Mouse (Mus musculus) liver, embryonic 16.5 days (tissue): ENCODE data around the gene Zfp536. TPM values are rescaled to one million over a fixed set of nuclear protein-coding genes. Genes with fewer than 3 reads are reported as not detected.

ENCODE experiments used
- ATAC-seq: fragments of 200-750 bp; cut with Nextera tagmentation; 2 replicates; pipeline ENCODE4 v1.8.0; 2017; ENCODE audit warnings: low read depth, mild to moderate bottlenecking, moderate number of reproducible peaks, moderate library complexity
- H3K27ac ChIP-seq: fragments of 300-500 bp; sonication (generic); 2 replicates; pipeline ENCODE4 v1.5.1; 2014; ENCODE audit warnings: mild to moderate bottlenecking, low read length
- H3K27me3 ChIP-seq: fragments of 300-500 bp; sonication (generic); 2 replicates; pipeline ENCODE4 v1.6.1; 2014; ENCODE audit warnings: low read depth, low read length, mixed read lengths; ENCODE audit not compliant: control insufficient read depth, insufficient read depth
- H3K36me3 ChIP-seq: fragments of 300-500 bp; sonication (generic); 2 replicates; pipeline ENCODE4 v1.6.1; 2014; ENCODE audit warnings: mild to moderate bottlenecking; ENCODE audit not compliant: control insufficient read depth, insufficient read depth
- H3K4me1 ChIP-seq: fragments of 300-500 bp; sonication (generic); 2 replicates; pipeline ENCODE4 v1.6.1; 2014; ENCODE audit warnings: low read depth, low read length, mixed read lengths; ENCODE audit not compliant: control insufficient read depth
- H3K4me2 ChIP-seq: fragments of 300-500 bp; sonication (generic); 2 replicates; pipeline ENCODE4 v1.6.1; 2014; ENCODE audit warnings: low read depth, low read length, mixed read lengths
- H3K4me3 ChIP-seq: fragments of 300-500 bp; sonication (generic); 2 replicates; pipeline ENCODE4 v1.5.1; 2014; ENCODE audit warnings: low read depth, mild to moderate bottlenecking, low read length
- H3K9ac ChIP-seq: fragments of 300-500 bp; sonication (generic); 2 replicates; pipeline ENCODE4 v1.6.1; 2014; ENCODE audit warnings: low read depth, low read length
- H3K9me3 ChIP-seq: fragments of 300-500 bp; sonication (generic); replicated peaks from 2 replicates; pipeline ENCODE4 v1.6.1; 2016; ENCODE audit warnings: low read length; ENCODE audit not compliant: control insufficient read depth
- WGBS: fragments of 180-500 bp; shearing (Covaris S2); extraction: QIAGEN DNeasy Blood & Tissue Kit; methylation state at CpG from one replicate; pipeline ENCODE4 v1.1.7; 2014; ENCODE audit not compliant: insufficient replicate concordance; 5-methylcytosine and 5-hydroxymethylcytosine counted together
- polyA plus RNA-seq: library from polyadenylated mRNA; unstranded; fragments of >200 nt; fragmentation: Nextera tagmentation; extraction: Ambion mirVana; gene quantifications from 2 replicates; pipeline ENCODE4 v1.2.1, GENCODE M21; 2015

The Zfp536 gene
- polyA plus RNA-seq, 1 experiment from 2014 or later = 0.14 TPM

DNA sequence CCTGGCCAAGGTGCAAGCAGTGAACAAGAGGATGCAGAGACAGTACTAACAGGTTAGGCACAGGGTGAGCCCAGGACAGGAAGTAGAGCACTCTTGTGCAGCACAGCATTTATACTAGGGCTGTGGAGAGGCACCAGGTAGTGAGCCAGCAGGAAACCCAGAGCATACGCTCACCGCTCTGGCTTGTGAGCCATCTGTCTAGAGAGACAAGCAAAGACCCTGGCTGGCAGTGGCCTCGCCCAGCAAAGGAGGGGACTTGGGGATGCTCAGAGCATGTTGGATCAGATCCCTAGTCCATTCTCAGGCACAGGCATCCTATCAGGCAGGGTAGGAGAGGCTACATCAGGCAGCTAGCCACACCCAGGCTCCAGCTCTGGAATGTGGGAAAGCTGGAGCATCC, 88.2 kb downstream of the Zfp536 start:
- Histone ChIP-seq H3K9ac (no peak overlapping the region), H3K27ac (no peak overlapping the region), H3K4me2 (no peak overlapping the region), H3K4me1 (no peaks in the 10 kb centered on the region), H3K4me3 (no peak overlapping the region), H3K36me3 (no peaks in the 10 kb centered on the region), H3K27me3 (no peaks in the 10 kb centered on the region), H3K9me3 (no peaks in the 10 kb centered on the region)
- WGBS = 70% methylated on average over 3 of the region's 3 CpGs
- no peak for ATAC-seq

DNA sequence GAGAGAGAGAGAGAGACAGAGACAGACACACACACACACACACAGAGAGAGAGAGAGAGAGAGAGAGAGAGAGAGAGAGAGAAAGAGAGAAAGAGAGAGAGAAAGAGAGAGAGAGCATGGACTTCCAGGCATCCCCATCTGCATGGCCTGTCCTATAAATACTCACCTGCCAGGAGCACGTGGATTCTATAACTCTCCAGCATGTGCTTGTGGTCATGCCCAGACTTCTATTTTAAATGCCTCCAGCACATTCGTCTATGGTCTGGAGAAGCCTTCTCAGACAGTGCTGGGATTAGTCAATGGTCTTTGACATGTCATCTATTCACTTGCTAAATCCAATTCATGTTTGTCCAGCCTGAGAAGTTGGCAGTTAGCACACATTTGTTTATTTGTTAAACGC, 92.1 kb downstream of the Zfp536 start:
- no peak for ATAC-seq
- 56% methylated on average over 3 of the region's 3 CpGs for WGBS

DNA sequence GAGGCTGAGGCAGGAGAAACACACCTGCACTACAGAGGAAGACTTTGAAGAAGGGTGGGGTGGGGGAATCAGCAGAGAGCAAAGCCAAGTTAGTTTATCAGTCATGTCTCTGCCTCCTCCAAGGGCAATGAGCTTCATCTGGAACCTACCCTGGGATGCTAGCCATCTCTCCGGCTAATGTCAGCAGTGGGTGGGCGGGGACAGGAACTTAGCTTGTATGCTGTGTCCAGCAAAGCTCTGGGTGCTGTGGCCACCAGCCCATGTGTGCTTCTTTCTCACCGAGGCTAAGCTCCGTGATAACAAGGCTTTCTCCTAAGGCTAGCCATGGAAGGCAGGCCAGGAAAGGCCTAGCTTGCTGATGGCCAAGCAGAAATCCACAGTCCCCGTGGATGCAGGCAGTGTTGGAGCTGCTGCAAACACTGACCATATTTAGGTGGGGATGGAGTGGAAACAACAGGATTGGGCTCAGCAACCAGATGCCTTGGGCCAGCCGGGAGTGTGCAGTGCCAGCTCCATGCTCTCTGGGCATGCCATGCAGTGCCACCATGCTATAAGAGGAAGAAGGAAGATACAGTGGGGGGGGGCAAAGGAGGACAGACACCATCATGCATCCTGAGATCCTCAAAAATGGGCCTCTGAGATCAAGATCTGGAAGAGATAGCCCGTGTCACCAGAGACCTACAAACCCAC, 109.6 kb downstream of the Zfp536 start:
- Histone ChIP-seq H3K27ac (no peak overlapping the region), H3K4me3 (no peak overlapping the region), H3K4me1 (no peaks in the 10 kb centered on the region), H3K9ac (no peak overlapping the region), H3K4me2 (no peak overlapping the region), H3K27me3 (no peaks in the 10 kb centered on the region), H3K9me3 (no peaks in the 10 kb centered on the region), H3K36me3 (no peaks in the 10 kb centered on the region)
- 58% methylated on average over 7 of the region's 7 CpGs for WGBS
- no peak for ATAC-seq

More for the DNA sequence above, 92.1 kb downstream of the Zfp536 start:
- H3K27me3 ChIP-seq = no peaks in the 10 kb centered on the region
- H3K27ac ChIP-seq = no peak overlapping the region
- no peaks in the 10 kb centered on the region for H3K36me3 ChIP-seq
- no peak overlapping the region for H3K4me2 ChIP-seq
- H3K9me3 ChIP-seq = no peaks in the 10 kb centered on the region
- no peak overlapping the region for H3K9ac ChIP-seq
- H3K4me1 ChIP-seq = no peaks in the 10 kb centered on the region
- H3K4me3 ChIP-seq = no peak overlapping the region

DNA sequence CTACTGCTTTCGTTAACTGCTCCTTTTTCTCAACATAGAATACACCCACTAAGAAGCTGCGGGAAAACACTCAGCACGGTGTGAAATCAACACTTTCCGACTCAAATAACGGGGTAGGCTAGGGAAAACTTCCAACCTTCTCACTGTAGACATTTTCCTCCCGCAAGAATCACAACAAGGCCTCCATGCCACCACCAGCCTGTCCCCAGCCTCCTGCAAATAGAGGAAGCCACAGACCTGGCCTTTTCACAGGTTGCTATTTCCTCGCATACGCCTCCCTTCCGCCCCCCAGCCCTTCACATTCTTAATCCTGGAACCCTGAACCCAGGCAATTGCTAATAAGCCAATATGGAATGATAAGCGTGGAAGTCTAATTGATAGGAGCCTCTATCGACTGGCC, 124.8 kb downstream of the Zfp536 start:
- Histone ChIP-seq H3K27me3 (no peaks in the 10 kb centered on the region), H3K4me1 (no peaks in the 10 kb centered on the region), H3K9me3 (no peaks in the 10 kb centered on the region), H3K4me3 (no peak overlapping the region), H3K4me2 (no peak overlapping the region), H3K36me3 (no peaks in the 10 kb centered on the region), H3K9ac (no peak overlapping the region), H3K27ac (no peak overlapping the region)
- 67% methylated on average over 11 of the region's 11 CpGs for WGBS
- ATAC-seq = no peak

DNA sequence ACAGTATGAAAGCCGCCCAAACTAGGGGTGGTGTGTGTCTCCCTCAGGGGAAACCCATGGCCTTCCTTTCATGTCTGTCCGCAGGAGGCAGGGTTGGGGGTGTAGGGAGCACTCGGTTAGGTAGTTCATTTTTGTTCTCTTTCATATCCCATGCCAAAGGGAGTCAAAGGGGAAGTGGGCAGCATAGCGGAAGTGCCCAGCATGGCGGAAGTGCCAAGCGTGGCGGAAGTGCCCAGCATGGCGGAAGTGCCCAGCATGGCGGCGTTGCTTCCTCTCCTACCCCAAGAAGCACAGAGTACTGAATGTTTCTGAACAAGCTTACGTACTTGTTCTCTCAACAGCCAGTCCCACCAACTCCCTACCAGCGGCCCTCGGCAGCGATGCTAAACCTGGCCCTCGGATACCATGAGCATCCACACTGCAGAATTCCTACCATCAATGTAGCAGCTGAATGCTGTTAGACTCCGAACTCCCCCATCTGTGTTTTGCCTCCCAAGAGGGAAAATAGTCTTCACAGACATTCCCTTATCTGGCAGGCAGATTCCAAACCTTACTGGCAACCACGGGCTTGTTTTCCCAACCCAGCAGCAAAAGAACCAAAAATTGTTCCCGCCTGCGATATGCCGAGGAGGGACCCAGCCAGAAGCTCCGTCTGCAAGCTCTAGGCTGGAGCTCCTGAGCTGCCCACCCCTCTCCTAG, 125.4 kb downstream of the Zfp536 start:
- Histone ChIP-seq H3K4me2 (no peak overlapping the region), H3K9me3 (no peaks in the 10 kb centered on the region), H3K9ac (no peak overlapping the region), H3K4me1 (no peaks in the 10 kb centered on the region), H3K4me3 (no peak overlapping the region), H3K27me3 (no peaks in the 10 kb centered on the region), H3K36me3 (no peaks in the 10 kb centered on the region), H3K27ac (no peak overlapping the region)
- WGBS = 77% methylated on average over 20 of the region's 21 CpGs
- ATAC-seq = no peak

DNA sequence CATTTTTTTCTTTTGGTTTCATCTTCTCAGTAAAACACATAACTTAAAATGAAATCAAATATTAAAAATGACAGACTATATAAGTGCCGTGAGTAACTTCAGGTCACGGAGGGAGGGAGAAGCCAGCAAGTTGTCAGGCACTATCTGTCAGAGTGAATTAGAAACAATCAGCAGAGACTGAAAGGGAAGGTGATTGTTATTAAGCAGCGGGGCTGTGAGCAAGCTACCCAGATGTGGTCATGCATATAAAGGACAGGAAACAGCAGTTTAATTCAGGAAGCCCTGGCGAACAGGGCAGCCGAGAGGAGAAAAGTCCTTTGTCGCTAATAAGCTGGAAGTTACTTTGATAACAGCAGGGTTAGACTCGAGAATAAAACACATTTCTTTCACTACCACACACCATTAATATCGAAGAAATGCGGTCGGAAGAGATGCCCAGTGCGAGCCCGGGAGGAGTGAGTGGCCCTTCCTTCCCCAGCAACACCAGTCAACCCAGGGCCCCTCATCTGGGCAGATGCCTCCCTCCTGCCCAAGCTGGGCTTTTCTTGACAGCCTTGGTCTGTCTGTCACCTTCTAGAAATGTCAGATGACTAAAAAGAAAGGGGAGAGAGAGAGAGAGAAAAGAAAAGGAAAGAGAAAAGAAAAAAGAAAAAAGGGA, 133.6 kb downstream of the Zfp536 start:
- WGBS = 23% methylated on average over 12 of the region's 12 CpGs
- Histone ChIP-seq H3K27me3 (no peaks in the 10 kb centered on the region), H3K9me3 (no peaks in the 10 kb centered on the region), H3K27ac (no peak overlapping the region), H3K4me3 (no peak overlapping the region), H3K4me1 (no peaks in the 10 kb centered on the region), H3K4me2 (no peak overlapping the region), H3K36me3 (no peaks in the 10 kb centered on the region), H3K9ac (no peak overlapping the region)
- ATAC-seq = no peak

DNA sequence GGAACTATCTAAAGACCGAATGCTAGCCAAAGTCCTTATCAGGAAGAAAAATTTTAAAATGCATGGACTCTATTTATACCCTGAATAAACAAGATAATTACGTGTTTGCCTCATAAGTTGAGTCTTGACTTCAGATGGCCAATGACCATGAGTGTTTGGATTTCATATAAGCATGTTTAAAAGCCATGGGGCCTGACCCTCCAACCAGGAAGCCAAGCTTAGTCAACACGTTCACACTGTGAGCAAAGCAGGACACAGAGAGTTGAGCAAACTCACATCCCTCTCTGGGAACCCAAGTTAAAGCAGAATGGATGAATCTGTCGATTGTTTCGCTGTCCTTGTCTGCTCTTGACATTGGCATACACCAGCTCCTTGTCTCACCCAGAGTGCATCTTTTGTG, 138.6 kb downstream of the Zfp536 start:
- no peaks in the 10 kb centered on the region for H3K36me3 ChIP-seq
- H3K4me2 ChIP-seq = no peak overlapping the region
- H3K27ac ChIP-seq = no peak overlapping the region
- no peak for ATAC-seq
- H3K4me1 ChIP-seq = no peaks in the 10 kb centered on the region
- 51% methylated on average over 5 of the region's 5 CpGs for WGBS
- H3K9ac ChIP-seq = no peak overlapping the region
- H3K27me3 ChIP-seq = no peaks in the 10 kb centered on the region
- H3K4me3 ChIP-seq = no peak overlapping the region
- no peaks in the 10 kb centered on the region for H3K9me3 ChIP-seq

DNA sequence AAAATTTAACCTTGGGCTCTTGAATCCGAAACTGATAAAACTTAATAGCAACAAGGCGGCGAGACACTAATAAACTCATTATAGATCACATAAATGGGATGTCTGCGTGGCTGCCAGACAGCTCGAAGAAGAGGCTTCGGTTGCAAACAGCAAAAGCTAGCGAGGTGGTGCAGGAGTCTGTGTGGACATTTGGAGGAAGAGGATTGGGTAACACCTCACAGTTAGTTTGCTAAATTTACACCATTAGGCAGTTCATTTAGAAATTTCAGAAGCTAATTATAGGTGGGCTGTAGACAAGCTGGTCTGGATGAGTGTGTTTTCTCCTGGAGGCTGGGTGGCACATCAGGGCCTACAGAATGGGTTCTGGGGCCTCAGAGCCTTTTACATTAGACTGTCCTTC, 143.0 kb downstream of the Zfp536 start:
- Histone ChIP-seq H3K9ac (no peak overlapping the region), H3K9me3 (no peaks in the 10 kb centered on the region), H3K36me3 (no peaks in the 10 kb centered on the region), H3K4me3 (no peak overlapping the region), H3K4me1 (no peaks in the 10 kb centered on the region), H3K27ac (no peak overlapping the region), H3K4me2 (no peak overlapping the region), H3K27me3 (peaks cover 3% of the 10 kb centered on the region; the same call in 1 of the 2 replicates)
- no peak for ATAC-seq
- 70% methylated on average over 7 of the region's 7 CpGs for WGBS

DNA sequence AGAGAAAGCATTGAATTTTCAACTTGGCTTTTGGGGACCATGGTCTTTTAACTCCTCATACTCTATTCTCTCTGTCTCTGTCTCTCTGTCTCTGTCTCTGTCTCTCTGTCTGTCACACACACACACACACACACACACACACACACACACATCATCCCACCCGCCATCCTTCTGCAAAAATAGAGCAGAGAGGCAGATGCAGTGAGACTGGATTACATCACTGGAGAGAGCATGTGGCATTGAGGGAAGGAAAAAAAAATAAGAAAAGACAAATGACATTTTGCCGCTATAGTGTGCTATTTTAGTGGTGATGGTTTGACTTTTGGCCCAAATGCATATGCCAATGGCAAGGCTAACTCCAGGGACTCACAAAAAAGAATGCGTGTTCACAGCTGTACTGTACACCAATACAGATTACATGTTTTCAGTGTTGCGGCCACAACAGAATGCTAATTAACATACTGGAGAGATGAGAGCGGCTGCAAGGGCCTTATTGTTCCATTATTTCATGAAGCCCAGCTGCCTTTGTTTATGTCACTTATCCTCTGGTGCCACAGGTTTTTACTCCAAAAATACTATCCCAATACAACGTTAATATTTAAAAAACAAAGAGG, 145.4 kb downstream of the Zfp536 start:
- no peak for ATAC-seq
- WGBS = 62% methylated on average over 6 of the region's 6 CpGs
- no peaks in the 10 kb centered on the region for H3K36me3 ChIP-seq
- H3K4me1 ChIP-seq = no peaks in the 10 kb centered on the region
- H3K27ac ChIP-seq = no peak overlapping the region
- peaks cover 21% of the 10 kb centered on the region for H3K27me3 ChIP-seq
- no peaks in the 10 kb centered on the region for H3K9me3 ChIP-seq
- H3K4me2 ChIP-seq = no peak overlapping the region
- H3K9ac ChIP-seq = no peak overlapping the region
- no peak overlapping the region for H3K4me3 ChIP-seq
